Mouse (Mus musculus): ENCODE results near the gene Gm17018.

The Gm17018 gene

GRCm38 (mm10) chr19:45587509-45588292 lies 27.3 kb downstream of the Gm17018 start:
- DNase-seq (ENCODE audit: low read depth in 2 of 2, low spot score in 2 of 2) = no peak

- no peak for DNase-seq (ENCODE audit: low read depth in 2 of 2, low spot score in 2 of 2)
These were observed 29.3 kb downstream of the Gm17018 start for GRCm38 (mm10) chr19:45589761-45590160.

- DNase-seq (ENCODE audit: low read depth in 2 of 2, low spot score in 2 of 2) = no peak
These were observed 31.3 kb downstream of the Gm17018 start for GRCm38 (mm10) chr19:45591704-45592103.

GRCm38 (mm10) chr19:45592916-45593315 lies 32.5 kb downstream of the Gm17018 start:
- no peak for DNase-seq (ENCODE audit: low read depth in 2 of 2, low spot score in 2 of 2)

- no peak for DNase-seq (ENCODE audit: low read depth in 2 of 2, low spot score in 2 of 2)
These were observed 33.7 kb downstream of the Gm17018 start for GRCm38 (mm10) chr19:45594079-45594478.

GRCm38 (mm10) chr19:45595481-45595880 lies 35.1 kb downstream of the Gm17018 start:
- DNase-seq (ENCODE audit: low read depth in 2 of 2, low spot score in 2 of 2) = no peak

GRCm38 (mm10) chr19:45596019-45596418 lies 35.6 kb downstream of the Gm17018 start:
- DNase-seq (ENCODE audit: low read depth in 2 of 2, low spot score in 2 of 2) = no peak

GRCm38 (mm10) chr19:45596434-45596833 lies 36.0 kb downstream of the Gm17018 start:
- no peak for DNase-seq (ENCODE audit: low read depth in 2 of 2, low spot score in 2 of 2)

GRCm38 (mm10) chr19:45597106-45597505 lies 36.7 kb downstream of the Gm17018 start:
- no peak for DNase-seq (ENCODE audit: low read depth in 2 of 2, low spot score in 2 of 2)

- DNase-seq (ENCODE audit: low read depth in 2 of 2, low spot score in 2 of 2) = no peak
These were observed 42.2 kb downstream of the Gm17018 start for GRCm38 (mm10) chr19:45602606-45603005.

GRCm38 (mm10) chr19:45606701-45607100 lies 46.3 kb downstream of the Gm17018 start:
- DNase-seq (ENCODE audit: low read depth in 2 of 2, low spot score in 2 of 2) = no peak

GRCm38 (mm10) chr19:45607479-45607878 lies 47.1 kb downstream of the Gm17018 start:
- DNase-seq (ENCODE audit: low read depth in 2 of 2, low spot score in 2 of 2) = no peak

- no peak for DNase-seq (ENCODE audit: low read depth in 2 of 2, low spot score in 2 of 2)
These were observed 48.4 kb downstream of the Gm17018 start for GRCm38 (mm10) chr19:45608648-45609339.

- no peak for DNase-seq (ENCODE audit: low read depth in 2 of 2, low spot score in 2 of 2)
These were observed 50.4 kb downstream of the Gm17018 start for GRCm38 (mm10) chr19:45610823-45611222.

- DNase-seq (ENCODE audit: low read depth in 2 of 2, low spot score in 2 of 2) = no peak
These were observed 54.0 kb downstream of the Gm17018 start for GRCm38 (mm10) chr19:45614375-45614774.

- DNase-seq (ENCODE audit: low read depth in 2 of 2, low spot score in 2 of 2) = no peak
These were observed 54.5 kb downstream of the Gm17018 start for GRCm38 (mm10) chr19:45614928-45615327.

- no peak for DNase-seq (ENCODE audit: low read depth in 2 of 2, low spot score in 2 of 2)
These were observed 55.2 kb downstream of the Gm17018 start for GRCm38 (mm10) chr19:45615415-45616213.

GRCm38 (mm10) chr19:45616214-45616518 lies 55.8 kb downstream of the Gm17018 start:
- no peak for DNase-seq (ENCODE audit: low read depth in 2 of 2, low spot score in 2 of 2)

GRCm38 (mm10) chr19:45616735-45617134 lies 56.3 kb downstream of the Gm17018 start:
- DNase-seq (ENCODE audit: low read depth in 2 of 2, low spot score in 2 of 2) = no peak

- no peak for DNase-seq (ENCODE audit: low read depth in 2 of 2, low spot score in 2 of 2)
These were observed 57.8 kb downstream of the Gm17018 start for GRCm38 (mm10) chr19:45618184-45618583.

- DNase-seq (ENCODE audit: low read depth in 2 of 2, low spot score in 2 of 2) = no peak
These were observed 59.5 kb downstream of the Gm17018 start for GRCm38 (mm10) chr19:45619744-45620501.
